Mouse (Mus musculus) lung, embryonic 14.5 days (tissue): ENCODE measurements at regions not wholly inside any gene's neighbourhood (a gene's known extent, or its start where the extent isn't known, plus 50 kb on each side); places are given as distances from the start of the nearest gene placed in this dataset.

ENCODE experiments used
- ATAC-seq: fragments of 200-750 bp; cut with Nextera tagmentation; 2 replicates; pipeline ENCODE4 v1.8.0; 2017; ENCODE audit warnings: mild to moderate bottlenecking, moderate TSS enrichment, moderate library complexity; ENCODE audit not compliant: insufficient read depth
- DNase-seq: peaks from one replicate; pipeline ENCODE4 v3.0.0-alpha.2; 2015
- H3K27ac ChIP-seq: fragments of 300-500 bp; sonication (generic); 2 replicates; pipeline ENCODE4 v1.5.1; 2014; ENCODE audit warnings: low read depth, mild to moderate bottlenecking, moderate library complexity
- H3K27me3 ChIP-seq: fragments of 300-500 bp; sonication (generic); 2 replicates; pipeline ENCODE4 v1.6.1; 2014; ENCODE audit warnings: low read length, control low read depth; ENCODE audit not compliant: insufficient read depth
- H3K36me3 ChIP-seq: fragments of 300-500 bp; sonication (generic); 2 replicates; pipeline ENCODE4 v1.6.1; 2014; ENCODE audit warnings: control low read depth; ENCODE audit not compliant: insufficient read depth
- H3K4me1 ChIP-seq: fragments of 300-500 bp; sonication (generic); 2 replicates; pipeline ENCODE4 v1.6.1; 2014; ENCODE audit warnings: antibody characterized with exemption, control low read depth; ENCODE audit not compliant: insufficient read depth
- H3K4me2 ChIP-seq: fragments of 300-500 bp; sonication (generic); 2 replicates; pipeline ENCODE4 v1.6.1; 2014; ENCODE audit warnings: mild to moderate bottlenecking
- H3K4me3 ChIP-seq: fragments of 300-500 bp; sonication (generic); 2 replicates; pipeline ENCODE4 v1.5.1; 2014; ENCODE audit warnings: low read depth, low read length
- H3K9ac ChIP-seq: fragments of 300-500 bp; sonication (generic); 2 replicates; pipeline ENCODE4 v1.6.1; 2014
- H3K9me3 ChIP-seq: fragments of 300-500 bp; sonication (generic); 2 replicates; pipeline ENCODE4 v1.6.1; 2016; ENCODE audit warnings: low read depth, low read length, control low read depth
- CTCF ChIP-seq: IDR thresholded peaks from 2 replicates; pipeline ENCODE4 v1.5.1; 2016; ENCODE audit warnings: antibody characterized with exemption, low read depth
- WGBS: fragments of 180-500 bp; shearing (Covaris S2); extraction: QIAGEN DNeasy Blood & Tissue Kit; methylation state at CpG from one replicate; pipeline ENCODE4 v1.1.7; 2014; 5-methylcytosine and 5-hydroxymethylcytosine counted together

GRCm38 (mm10) chr12:10571643-10572377, 181.2 kb downstream of the Rdh14 start:
- 47% methylated on average over 11 of the region's 11 CpGs for WGBS
- DNase-seq = peak; percentile 16
- no peak for ATAC-seq
- H3K4me1 ChIP-seq = no peaks in the 10 kb centered on the region
- H3K27ac ChIP-seq = no peak overlapping the region
- TF ChIP-seq CTCF = peak; percentile 48
- H3K4me3 ChIP-seq = no peak overlapping the region
- H3K36me3 ChIP-seq = no peaks in the 10 kb centered on the region
- no peak overlapping the region for H3K4me2 ChIP-seq
- H3K9ac ChIP-seq = no peak overlapping the region
- no peaks in the 10 kb centered on the region for H3K27me3 ChIP-seq
- H3K9me3 ChIP-seq = no peaks in the 10 kb centered on the region

- Histone ChIP-seq H3K9ac (no peak overlapping the region), H3K36me3 (no peaks in the 10 kb centered on the region), H3K27ac (no peak overlapping the region), H3K4me2 (no peak overlapping the region), H3K27me3 (no peaks in the 10 kb centered on the region), H3K4me3 (no peak overlapping the region), H3K9me3 (no peaks in the 10 kb centered on the region), H3K4me1 (no peaks in the 10 kb centered on the region)
- DNase-seq (no peak), ATAC-seq (no peak)
- no peak for TF ChIP-seq CTCF
- 47% methylated on average over 5 of the region's 5 CpGs for WGBS
Observed at GRCm38 (mm10) chr12:10572378-10572650, 181.7 kb downstream of the Rdh14 start.

GRCm38 (mm10) chr12:10573381-10573780, 182.8 kb downstream of the Rdh14 start:
- TF ChIP-seq CTCF = no peak
- Histone ChIP-seq H3K27me3 (no peaks in the 10 kb centered on the region), H3K9me3 (no peaks in the 10 kb centered on the region), H3K4me1 (no peaks in the 10 kb centered on the region), H3K4me2 (no peak overlapping the region), H3K4me3 (no peak overlapping the region), H3K9ac (no peak overlapping the region), H3K27ac (no peak overlapping the region), H3K36me3 (no peaks in the 10 kb centered on the region)
- no peak for DNase-seq
- WGBS = 67% methylated on average over 9 of the region's 9 CpGs
- ATAC-seq = no peak

DNA sequence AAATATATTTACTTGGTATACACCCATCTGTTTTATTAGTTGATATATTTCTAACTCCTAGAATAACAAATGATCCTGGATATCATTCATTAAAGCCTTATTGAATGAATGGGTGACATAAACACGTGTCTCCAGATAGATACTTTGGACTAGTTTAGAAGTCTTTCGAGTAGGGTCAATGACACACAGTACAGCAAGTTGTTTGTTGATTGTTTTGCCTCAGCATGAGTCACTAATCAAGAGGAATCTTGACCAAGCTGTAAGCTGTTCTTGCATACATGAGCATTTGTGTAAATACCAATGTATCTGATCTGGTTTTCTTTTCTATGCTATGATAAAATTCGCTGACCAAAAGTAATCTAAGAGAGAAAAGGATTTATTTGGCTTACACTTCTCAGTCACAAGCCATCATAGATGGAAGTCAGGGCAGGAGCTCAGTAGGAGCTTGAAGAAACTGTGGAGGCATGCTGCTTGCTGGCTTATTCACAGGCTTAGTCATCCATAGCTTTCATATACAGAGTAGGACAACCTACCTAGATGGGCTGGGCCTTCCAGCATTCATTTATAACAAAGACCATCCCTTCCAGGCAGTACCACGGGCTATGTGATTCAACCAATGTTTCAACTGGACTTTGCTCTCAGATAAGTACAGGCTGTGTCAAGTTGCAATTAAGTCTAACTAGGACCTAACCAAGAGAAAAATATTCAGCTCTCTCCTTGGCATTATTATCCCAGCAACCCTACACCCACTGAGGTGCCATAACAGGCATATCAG, 192.5 kb downstream of the Rdh14 start:
- Histone ChIP-seq H3K9ac (no peak overlapping the region), H3K27ac (no peak overlapping the region), H3K36me3 (no peaks in the 10 kb centered on the region), H3K4me1 (no peaks in the 10 kb centered on the region), H3K4me2 (no peak overlapping the region), H3K4me3 (no peak overlapping the region), H3K9me3 (no peaks in the 10 kb centered on the region), H3K27me3 (no peaks in the 10 kb centered on the region)
- no peak for DNase-seq
- ATAC-seq = no peak
- no peak for TF ChIP-seq CTCF
- WGBS = 68% methylated on average over 4 of the region's 4 CpGs

DNA sequence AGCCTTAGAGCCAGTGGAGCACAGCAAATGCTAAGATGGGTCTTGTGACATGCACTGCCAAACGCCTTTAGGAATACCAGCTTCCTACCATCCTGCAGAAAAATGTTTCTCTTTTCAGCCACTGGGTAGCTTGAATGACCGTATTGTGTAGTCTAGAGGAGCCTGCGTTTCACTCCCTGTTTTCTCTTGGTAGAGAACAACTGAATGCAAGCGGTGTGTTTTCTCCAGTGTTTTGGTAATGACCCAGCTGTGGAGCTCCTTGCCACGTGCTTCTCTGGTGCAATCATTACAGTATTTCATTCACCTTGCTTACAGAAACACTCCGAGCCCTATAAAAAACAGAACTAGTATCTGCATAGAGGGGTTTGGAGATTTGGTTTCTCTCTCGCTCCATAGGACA, 193.5 kb downstream of the Rdh14 start:
- WGBS = 65% methylated on average over 7 of the region's 7 CpGs
- no peak overlapping the region for H3K9ac ChIP-seq
- DNase-seq (no peak), ATAC-seq (no peak)
- H3K4me2 ChIP-seq = no peak overlapping the region
- no peak for TF ChIP-seq CTCF
- H3K9me3 ChIP-seq = no peaks in the 10 kb centered on the region
- H3K4me1 ChIP-seq = no peaks in the 10 kb centered on the region
- no peaks in the 10 kb centered on the region for H3K36me3 ChIP-seq
- no peak overlapping the region for H3K4me3 ChIP-seq
- no peak overlapping the region for H3K27ac ChIP-seq
- no peaks in the 10 kb centered on the region for H3K27me3 ChIP-seq

- peak; percentile 94 for ATAC-seq
- Histone ChIP-seq H3K9me3 (no peaks in the 10 kb centered on the region), H3K36me3 (no peaks in the 10 kb centered on the region), H3K27ac (no peak overlapping the region), H3K9ac (no peak overlapping the region), H3K4me3 (no peak overlapping the region), H3K4me2 (no peak overlapping the region), H3K27me3 (no peaks in the 10 kb centered on the region), H3K4me1 (no peaks in the 10 kb centered on the region)
- TF ChIP-seq CTCF = peak; percentile 92
- DNase-seq = peak; percentile 96
- WGBS = 21% methylated on average over 8 of the region's 8 CpGs
Observed at GRCm38 (mm10) chr12:10589537-10589936, 199.0 kb downstream of the Rdh14 start.

- Histone ChIP-seq H3K4me3 (no peak overlapping the region), H3K9me3 (no peaks in the 10 kb centered on the region), H3K27me3 (no peaks in the 10 kb centered on the region), H3K4me1 (no peaks in the 10 kb centered on the region), H3K27ac (no peak overlapping the region), H3K9ac (no peak overlapping the region), H3K4me2 (no peak overlapping the region), H3K36me3 (no peaks in the 10 kb centered on the region)
- DNase-seq (peak; percentile 84), ATAC-seq (no peak; the same call in 1 of the 2 replicates)
- TF ChIP-seq CTCF = peak; percentile 89
- 16% methylated on average over 7 of the region's 7 CpGs for whole genome bisulfite sequencing
Observed at GRCm38 (mm10) chr12:10597976-10598746, 207.6 kb downstream of the Rdh14 start.
